Mouse (Mus musculus) brain, embryonic 14.5 days (tissue): ENCODE measurements at regions not wholly inside any gene's neighbourhood (a gene's known extent, or its start where the extent isn't known, plus 50 kb on each side); places are given as distances from the start of the nearest gene placed in this dataset.

ENCODE experiments used
- DNase-seq: peaks from one replicate; pipeline ENCODE4 v3.0.0-alpha.2; 2011; ENCODE audit warnings: low read depth
- CTCF ChIP-seq: fragments of 200-500 bp; IDR thresholded peaks from 2 replicates; pipeline ENCODE4 v1.5.1; 2012; ENCODE audit warnings: inconsistent platforms, mild to moderate bottlenecking, moderate library complexity, borderline replicate concordance; ENCODE audit not compliant: insufficient read depth, insufficient read length; ENCODE audit errors: extremely low read depth
- POLR2A ChIP-seq: fragments of 200-500 bp; IDR thresholded peaks from 2 replicates; pipeline ENCODE4 v1.6.1; 2012; ENCODE audit warnings: mild to moderate bottlenecking, inconsistent platforms, borderline replicate concordance; ENCODE audit not compliant: poor library complexity, insufficient read depth, insufficient read length, severe bottlenecking; ENCODE audit errors: extremely low read depth

GRCm38 (mm10) chr14:72371702-72372277 is 119.8 kb downstream of the Gm9195 start:
- peak; percentile 93 for DNase-seq
- TF ChIP-seq CTCF (peak; percentile 95), POLR2A (no peak)

GRCm38 (mm10) chr14:72360829-72361520 is 130.7 kb downstream of the Gm9195 start:
- peak; percentile 56 for DNase-seq
- TF ChIP-seq CTCF, result no peak
- TF ChIP-seq POLR2A, result no peak

- TF ChIP-seq POLR2A, result no peak
- TF ChIP-seq CTCF, result no peak
- peak; percentile 8 for DNase-seq
These were observed 131.5 kb downstream of the Gm9195 start for GRCm38 (mm10) chr14:72360181-72360580.

GRCm38 (mm10) chr14:72357915-72358314 is 133.7 kb downstream of the Gm9195 start:
- peak; percentile 23 for DNase-seq
- TF ChIP-seq CTCF (no peak), POLR2A (no peak)

- TF ChIP-seq POLR2A (no peak), CTCF (no peak)
- peak; percentile 71 for DNase-seq
These were observed 149.5 kb downstream of the Gm9195 start for GRCm38 (mm10) chr14:72342181-72342580.

GRCm38 (mm10) chr14:72341590-72342154 is 150.0 kb downstream of the Gm9195 start:
- TF ChIP-seq POLR2A, result no peak
- TF ChIP-seq CTCF, result no peak
- DNase-seq, result no peak

GRCm38 (mm10) chr14:72338046-72338445 is 153.6 kb downstream of the Gm9195 start:
- no peak for DNase-seq
- no peak for TF ChIP-seq CTCF
- TF ChIP-seq POLR2A, result no peak

- TF ChIP-seq CTCF (no peak), POLR2A (no peak)
- DNase-seq, result peak; percentile 29
These were observed 187.8 kb downstream of the Gm9195 start for GRCm38 (mm10) chr14:72303856-72304255.

GRCm38 (mm10) chr14:72300026-72300425 is 191.6 kb downstream of the Gm9195 start:
- DNase-seq, result peak; percentile 77
- peak; percentile 63; the same call in 1 of the 2 replicates for TF ChIP-seq CTCF
- TF ChIP-seq POLR2A, result no peak

GRCm38 (mm10) chr14:72294631-72295030 is 197.0 kb downstream of the Gm9195 start:
- TF ChIP-seq CTCF (no peak), POLR2A (no peak)

GRCm38 (mm10) chr14:72293677-72294387 is 197.8 kb downstream of the Gm9195 start:
- TF ChIP-seq CTCF (0 out of 2 replicates have a peak, but pooled peaks have one; percentile 4), POLR2A (no peak)
- DNase-seq, result peak; percentile 67

More at GRCm38 (mm10) chr14:72294631-72295030, 197.0 kb downstream of the Gm9195 start:
- DNase-seq, result no peak
